Mouse (Mus musculus): Measurements from ENCODE around the gene Ccdc65.

GRCm38 (mm10) chr15:98749093-98749492, 41.1 kb downstream of the Ccdc65 start:
- TF ChIP-seq CTCF (IDR thresholded peaks at IDR 0.05; ENCODE audit: control insufficient read depth, insufficient read depth, insufficient read length) (no peak), CEBPB (IDR thresholded peaks at IDR 0.05; ENCODE audit: low read depth) (no peak), USF1 (IDR thresholded peaks at IDR 0.05; ENCODE audit: low read depth) (no peak)

Measured in C2C12 (cell line).